Mouse (Mus musculus) lung, postnatal 0 days (tissue): ENCODE measurements around the gene Arhgef17.

Experiments
- CTCF ChIP-seq: IDR thresholded peaks from 2 replicates; pipeline ENCODE4 v1.5.1; 2016; ENCODE audit warnings: antibody characterized with exemption, mild to moderate bottlenecking
- EP300 ChIP-seq: IDR thresholded peaks from 2 replicates; pipeline ENCODE4 v1.6.1; 2016; ENCODE audit warnings: antibody characterized with exemption, mild to moderate bottlenecking, control low read depth

DNA sequence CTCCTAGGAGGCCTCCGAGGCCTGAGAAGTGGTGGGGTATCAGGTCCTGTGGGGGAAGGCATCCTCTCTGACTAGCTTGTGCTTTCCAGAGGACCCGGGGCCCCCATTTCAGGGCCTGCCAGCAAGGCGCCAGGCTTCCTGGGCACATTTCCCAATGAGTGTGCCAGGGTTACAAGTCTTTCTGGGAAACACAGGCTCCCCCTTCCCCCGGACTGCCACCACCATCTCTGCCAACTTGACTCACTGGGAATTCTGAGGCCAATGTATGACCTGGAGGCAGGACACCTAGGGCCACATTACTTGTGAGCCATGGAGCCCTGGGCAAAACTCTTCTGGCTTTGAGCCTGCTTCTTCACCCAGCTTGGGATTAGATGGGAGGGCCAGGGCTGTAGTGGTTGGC, 9.0 kb downstream of the Arhgef17 start:
- TF ChIP-seq EP300, result no peak
- no peak for TF ChIP-seq CTCF
